Mouse (Mus musculus) layer of hippocampus, postnatal 10 days (tissue): ENCODE measurements around the gene Chic1. TPM values are rescaled to one million over a fixed set of nuclear protein-coding genes. Genes with fewer than 3 reads are reported as not detected.
A peak's percentile ranks its signal among the peaks of the same experiment; 100 is the strongest.

Experiments used
- DNase-seq, 2 experiments: peaks; one replicate each; pipeline ENCODE4 v3.0.0; 2021; ENCODE audit warnings: low spot score in 2 of 2
- long read RNA-seq: library from polyadenylated mRNA; stranded (forward); transcript quantifications from one replicate; pipeline ENCODE4 v2.0.0, GENCODE M21; 2023
- total RNA-seq, 2 experiments: library from RNA; stranded (reverse); gene quantifications; 2 replicates each; pipeline ENCODE4 v1.2.3; 2021

The Chic1 gene
- 1 to 10 TPM; 9.5 to 9.8 TPM for total RNA-seq
- long read RNA-seq, full-length matches to known transcripts: 1 of 3 reads
- long read RNA-seq, partial matches to known transcripts: 0 of 3 reads
- long read RNA-seq, other reads (novel, unspliced or antisense): 2 of 3 reads

- peak; percentile 80 to 87 for DNase-seq
Observed at GRCm38 (mm10) chrX:103356287-103356686, at the start of gene Chic1. TSS of gene Chic1 (plus strand) at chrX:103356476.

DNA sequence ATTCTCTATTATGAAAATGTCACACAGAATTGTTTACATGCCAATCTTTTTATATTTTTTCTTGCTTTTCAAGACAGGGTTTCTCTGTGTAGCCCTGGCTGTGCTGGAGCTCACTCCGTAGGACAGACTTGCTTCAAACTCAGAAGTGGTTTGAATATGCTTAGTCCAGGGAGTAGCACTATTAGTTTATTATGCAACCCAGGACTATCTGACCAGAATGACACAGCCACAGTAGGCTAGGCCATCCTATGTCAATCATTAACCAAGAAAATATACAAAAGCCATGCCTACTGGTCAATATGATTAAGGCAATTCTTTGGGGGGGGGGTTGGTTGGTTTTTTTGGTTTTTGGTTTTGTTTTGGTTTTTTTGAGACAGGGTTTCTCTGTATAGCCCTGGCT, 48.0 kb upstream of the Chic1 start:
- no peak for DNase-seq

DNA sequence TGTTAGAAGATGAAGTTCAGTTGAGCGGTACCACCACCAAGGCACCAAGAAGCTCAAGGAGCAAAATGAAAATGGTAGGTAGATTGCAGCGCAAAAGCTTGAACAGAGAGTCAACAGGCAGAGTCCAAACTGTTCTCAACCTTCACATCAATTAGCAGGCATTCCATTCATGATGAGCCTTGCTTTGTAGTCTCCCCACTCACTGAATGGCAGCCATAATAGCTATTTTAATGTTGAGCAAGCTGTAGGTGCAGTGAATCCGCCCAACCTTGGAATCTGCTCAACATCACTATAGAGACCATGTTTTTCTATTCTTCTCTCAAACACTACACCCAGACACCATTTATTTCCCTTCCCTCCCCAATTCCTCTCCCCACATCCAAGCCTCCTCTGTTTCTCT, 44.6 kb upstream of the Chic1 start:
- DNase-seq: no peak

DNA sequence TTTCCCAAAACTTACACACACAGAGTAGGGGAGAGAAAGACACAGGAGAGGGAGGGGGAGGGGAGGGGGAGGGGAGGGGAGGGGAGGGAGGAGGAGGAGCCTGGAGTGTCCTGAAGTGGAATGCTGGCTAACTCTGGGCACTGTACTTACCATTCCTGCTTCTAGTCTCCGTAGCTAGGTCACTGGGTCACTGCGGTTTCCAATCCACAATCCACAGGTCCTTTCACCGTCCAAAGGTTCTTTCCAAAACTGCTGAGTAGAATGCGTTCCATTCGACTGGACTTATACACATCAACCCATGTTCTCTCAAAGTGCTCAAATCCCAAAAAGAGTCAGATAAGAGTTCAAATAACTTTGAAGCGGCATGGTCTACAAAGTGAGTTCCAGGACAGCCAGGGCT, 42.1 kb upstream of the Chic1 start:
- DNase-seq: no peak

DNA sequence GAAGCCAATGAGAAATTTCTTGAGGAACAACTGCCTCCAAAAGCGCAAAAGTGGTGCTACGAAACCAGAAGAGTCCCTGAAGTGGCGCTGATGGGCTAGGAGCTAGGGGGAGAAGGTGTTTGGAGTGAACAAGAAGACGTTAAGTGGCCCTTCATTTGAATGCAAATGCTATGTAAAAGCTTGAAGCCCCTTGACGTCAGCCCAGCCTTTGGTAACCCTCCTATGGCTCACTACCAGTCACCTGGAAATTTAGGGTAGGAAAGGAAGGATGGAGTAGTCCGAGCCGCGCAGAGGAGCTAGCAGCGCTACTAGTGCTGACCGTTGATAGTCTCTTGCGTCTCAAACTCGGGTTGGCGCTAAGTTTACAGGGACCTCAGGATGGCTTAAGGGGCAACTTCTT, 35.1 kb upstream of the Chic1 start, which contains the start of gene Cdx4:
Gene Cdx4, plus strand, starts transcription at position 253 of the 400 bp plus-strand sequence.
- no peak for DNase-seq

DNA sequence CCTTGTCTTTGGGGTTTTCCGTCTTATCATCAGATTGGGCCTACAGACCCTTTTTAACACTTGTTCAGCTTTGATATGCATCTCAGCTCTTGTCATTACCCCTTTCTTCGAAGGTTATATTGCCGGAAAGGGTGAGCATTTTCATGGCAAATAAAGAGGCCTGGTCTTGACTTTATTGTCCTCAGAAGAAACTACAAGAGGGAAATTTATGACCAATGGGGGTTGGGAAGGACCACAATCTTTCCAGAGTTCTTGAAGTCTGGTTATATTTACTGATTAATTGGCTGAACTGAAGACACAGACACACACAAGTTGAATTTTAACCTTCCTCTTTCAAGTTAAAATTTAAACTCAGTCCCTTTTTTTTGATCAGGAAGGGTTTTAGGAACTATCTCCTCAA, 30.4 kb upstream of the Chic1 start:
- no peak for DNase-seq

- no peak for DNase-seq
Observed at GRCm38 (mm10) chrX:103329386-103329785, 26.9 kb upstream of the Chic1 start.

DNA sequence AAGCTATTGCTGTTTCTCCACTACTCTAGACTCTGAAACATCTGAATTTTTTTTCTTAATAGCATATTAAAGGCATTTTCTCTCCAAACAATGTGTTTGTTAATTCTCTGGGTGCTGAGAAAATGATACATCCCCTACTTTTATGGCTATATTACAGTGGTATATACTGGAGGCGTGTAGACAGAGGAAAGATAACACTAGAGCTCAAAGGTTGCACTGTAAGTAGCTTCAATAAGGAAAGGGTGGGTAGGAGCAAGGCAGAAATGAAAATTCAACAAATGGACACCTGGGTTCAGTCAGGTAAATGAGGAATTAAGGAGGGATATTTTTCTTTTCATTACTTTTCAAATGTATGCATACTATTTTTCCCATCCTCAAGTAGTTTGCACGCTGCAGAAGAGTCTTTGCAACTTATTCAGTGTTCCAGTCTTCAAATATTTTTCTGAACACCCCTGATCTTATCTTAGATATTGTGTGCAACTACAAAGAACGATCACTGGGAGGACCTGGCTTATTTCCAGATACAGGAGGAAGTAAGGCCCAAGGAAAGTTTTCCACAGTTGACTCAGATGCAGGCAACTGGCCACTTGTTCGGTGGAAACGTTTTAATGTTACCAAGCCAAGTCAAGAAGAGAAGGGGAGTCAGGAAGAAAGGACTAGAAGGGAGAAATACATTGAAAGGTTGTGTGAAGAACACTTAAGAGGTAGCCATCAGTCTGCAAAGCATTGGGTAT, 25.0 kb upstream of the Chic1 start:
- no peak for DNase-seq

DNA sequence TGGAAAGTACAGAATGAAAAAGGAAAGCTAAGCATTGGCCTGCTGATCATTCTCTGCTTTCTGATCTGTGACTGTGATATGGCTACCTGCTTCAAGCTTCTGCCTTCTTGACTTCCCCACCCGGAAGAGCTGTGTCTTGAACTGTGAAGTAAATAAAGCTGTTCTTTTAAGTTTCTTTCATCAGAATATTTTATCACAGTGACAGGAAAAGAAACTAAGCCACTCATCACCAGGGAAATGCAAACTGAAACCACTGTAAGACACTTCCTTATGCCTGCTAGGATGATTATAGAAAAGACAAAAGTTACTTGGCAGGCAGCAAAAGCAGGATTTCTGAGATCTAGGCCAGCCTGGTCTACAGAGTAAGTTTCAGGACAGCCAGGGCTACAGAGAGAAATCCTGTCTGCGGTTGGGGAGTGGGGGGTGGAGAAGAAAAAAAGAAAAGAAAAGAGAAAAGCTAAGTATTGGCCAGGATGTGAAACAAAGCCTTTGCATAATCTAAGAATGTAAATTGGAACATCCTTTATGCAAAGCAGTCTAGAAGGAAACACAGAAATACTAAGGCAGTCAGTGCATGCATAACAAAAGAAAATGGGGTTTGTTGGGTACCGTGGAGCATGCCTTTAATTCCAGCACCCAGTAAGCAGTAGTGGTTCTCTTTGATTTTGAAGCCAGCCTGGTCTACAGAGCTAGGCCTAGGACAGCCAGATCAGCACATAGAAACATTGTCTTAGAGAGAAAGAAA, 14.7 kb upstream of the Chic1 start:
- DNase-seq: no peak

DNA sequence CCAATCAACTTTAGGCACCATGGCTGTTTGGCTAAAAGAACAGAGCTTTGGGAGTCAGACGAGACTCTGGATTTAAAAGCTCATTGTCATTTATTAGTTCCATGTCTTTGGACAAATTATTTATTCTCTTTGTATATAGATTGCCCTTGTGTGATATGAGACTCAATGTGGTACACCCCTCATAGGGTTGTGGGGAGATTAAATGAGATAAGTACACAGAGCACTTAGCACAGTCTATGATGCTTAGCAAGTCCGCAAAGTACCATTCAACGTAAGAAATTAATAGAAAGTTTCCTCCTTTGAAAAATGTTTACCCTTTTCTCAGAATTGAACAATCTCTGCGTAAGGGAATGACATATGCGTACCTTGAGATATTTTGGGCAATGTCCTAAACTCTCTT, 492 bp upstream of the Chic1 start:
- no peak for DNase-seq

DNA sequence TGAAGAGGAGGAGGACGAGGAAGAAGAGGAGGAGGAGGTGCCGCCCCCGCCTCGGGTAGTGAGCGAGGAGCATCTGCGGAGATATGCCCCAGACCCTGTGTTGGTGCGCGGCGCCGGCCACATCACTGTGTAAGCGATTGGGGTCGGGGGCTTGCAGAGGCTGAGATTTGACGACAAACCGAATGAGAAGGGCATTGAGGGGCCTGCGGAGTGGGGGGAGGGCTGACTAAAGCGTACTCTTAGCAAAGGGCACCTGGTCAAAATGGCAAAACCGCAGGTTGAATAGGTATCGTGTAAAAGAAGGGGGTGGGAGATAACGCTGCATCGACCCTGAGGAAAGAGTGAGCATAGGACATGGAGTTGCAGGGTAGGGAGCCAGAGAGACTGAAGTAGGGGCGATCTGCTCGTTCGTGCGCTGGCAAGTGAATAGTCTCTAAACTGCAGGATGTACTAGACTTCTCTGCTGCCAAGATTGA, 523 bp downstream of the Chic1 start:
- no peak for DNase-seq

GRCm38 (mm10) chrX:103366201-103366600, 9.9 kb downstream of the Chic1 start:
- DNase-seq: no peak

GRCm38 (mm10) chrX:103368650-103369049, 12.4 kb downstream of the Chic1 start:
- DNase-seq: no peak

DNA sequence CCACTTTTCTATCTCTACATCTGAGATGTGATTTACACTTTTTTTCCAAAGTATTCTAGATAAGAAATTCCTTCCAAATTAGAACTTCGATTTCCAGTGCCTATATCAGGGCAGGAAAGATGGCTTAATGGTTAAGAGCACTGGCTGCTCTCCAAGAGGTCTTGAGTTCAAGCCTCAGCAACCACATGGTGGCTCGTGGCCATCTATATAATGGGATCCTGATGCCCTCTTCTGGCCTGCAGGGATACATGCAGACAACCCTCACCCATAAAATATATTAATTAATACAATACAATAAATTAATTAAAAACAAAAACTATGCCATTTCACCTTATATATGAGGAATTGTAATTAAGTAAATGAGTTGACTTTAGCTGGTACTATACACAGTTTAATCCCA, 14.9 kb downstream of the Chic1 start:
- no peak for DNase-seq

- DNase-seq: no peak
Observed at GRCm38 (mm10) chrX:103371627-103372026, 15.4 kb downstream of the Chic1 start.

GRCm38 (mm10) chrX:103374250-103374649, 18.0 kb downstream of the Chic1 start:
- no peak for DNase-seq

GRCm38 (mm10) chrX:103384528-103384927, 28.3 kb downstream of the Chic1 start:
- no peak for DNase-seq

DNA sequence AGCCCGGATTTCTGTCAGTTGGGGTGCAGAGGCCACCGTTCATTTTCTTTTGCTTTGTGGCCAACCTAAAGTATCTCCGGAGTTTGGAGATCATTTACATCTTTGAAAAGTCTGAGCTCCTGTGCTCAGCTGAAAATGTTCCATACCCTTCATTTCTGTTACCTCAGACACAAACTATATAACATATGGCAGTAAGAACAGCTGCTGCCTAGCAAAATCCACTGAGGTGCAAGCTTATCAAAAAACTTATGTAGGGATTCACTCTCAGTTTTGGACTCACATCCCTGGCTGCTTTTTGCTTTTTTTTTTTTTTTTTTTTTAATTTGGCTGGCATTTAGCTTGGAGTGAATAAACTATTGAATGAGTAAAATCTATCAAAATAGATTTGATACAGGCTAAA, 31.9 kb downstream of the Chic1 start:
- no peak for DNase-seq

- DNase-seq: no peak
Observed at GRCm38 (mm10) chrX:103393841-103394240, 37.6 kb downstream of the Chic1 start.

- DNase-seq: no peak
Observed at GRCm38 (mm10) chrX:103405021-103405420, 48.7 kb downstream of the Chic1 start.

DNA sequence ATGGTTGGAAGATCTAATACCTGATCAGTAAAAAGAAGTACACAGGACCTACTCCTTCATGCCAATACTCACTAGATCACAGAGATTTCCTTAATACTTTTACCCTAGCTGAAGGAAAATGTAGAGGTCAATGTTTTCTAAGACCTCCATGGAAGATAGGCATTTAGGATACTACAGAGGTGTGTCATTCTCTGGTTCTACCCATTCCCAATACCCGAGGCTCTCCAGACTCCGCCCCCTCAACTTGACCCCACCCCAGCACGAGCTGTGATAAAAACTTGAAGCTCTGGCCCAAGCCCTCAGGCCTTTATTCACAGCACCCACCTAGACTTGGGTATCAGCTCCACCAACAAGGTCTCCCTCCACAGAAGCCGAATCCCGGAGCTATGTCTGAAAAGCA, 57.9 kb downstream of the Chic1 start, which contains the start of gene Tsx:
Gene Tsx, plus strand, starts transcription at position 301 of the 400 bp plus-strand sequence.
- DNase-seq: no peak

DNA sequence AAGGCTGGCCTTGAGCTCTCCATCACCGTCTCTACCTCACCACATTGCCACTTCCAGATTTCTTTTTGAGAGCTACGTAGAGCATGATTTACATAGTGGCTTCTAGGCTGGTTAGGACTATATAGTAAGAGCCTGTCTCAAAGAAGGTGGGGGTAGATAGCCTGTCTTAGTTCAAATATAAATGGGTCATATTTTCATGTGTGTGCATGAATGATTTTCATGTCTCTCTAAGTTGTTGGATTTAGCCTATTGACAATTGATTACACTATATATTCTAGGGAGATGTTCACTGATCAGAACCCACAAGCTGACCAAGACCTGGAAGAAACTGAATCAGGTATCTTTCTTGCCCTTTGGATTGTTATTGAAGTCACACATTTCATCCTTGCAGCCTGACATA, 65.4 kb downstream of the Chic1 start, which contains the start of gene Gm26992:
Gene Gm26992, plus strand, starts transcription at position 301 of the 400 bp plus-strand sequence.
- no peak for DNase-seq
